Mouse (Mus musculus) kidney, adult 2 months (tissue): ENCODE results near the gene Lce1m. TPM values are rescaled to one million over a fixed set of nuclear protein-coding genes. Genes with fewer than 3 reads are reported as not detected.
"Not testable (repeated sequence)": the region's sequence is repeated elsewhere in the genome, so short reads cannot be mapped to it uniquely, and the experiment has no call there.

Experiments used
- DNase-seq: peaks from one replicate; pipeline ENCODE4 v3.0.0; 2021
- H3K27ac ChIP-seq: fragments of 200-500 bp; 2 replicates; pipeline ENCODE4 v1.5.1; 2012; ENCODE audit warnings: low read depth, low read length, control low read depth, inconsistent platforms; ENCODE audit not compliant: insufficient read depth
- H3K27me3 ChIP-seq: fragments of 200-500 bp; replicated peaks from 2 replicates; pipeline ENCODE4 v1.6.1; 2012; ENCODE audit warnings: mild to moderate bottlenecking, moderate library complexity, low read length, inconsistent platforms; ENCODE audit not compliant: control insufficient read depth, insufficient read depth
- H3K36me3 ChIP-seq: fragments of 200-500 bp; 2 replicates; pipeline ENCODE4 v1.6.1; 2012; ENCODE audit warnings: mild to moderate bottlenecking, moderate library complexity, low read length, inconsistent platforms; ENCODE audit not compliant: control insufficient read depth, insufficient read depth
- H3K4me1 ChIP-seq: fragments of 200-500 bp; 2 replicates; pipeline ENCODE4 v1.6.1; 2011; ENCODE audit warnings: low read length; ENCODE audit not compliant: control insufficient read depth, insufficient read depth
- H3K4me3 ChIP-seq: fragments of 200-500 bp; 2 replicates; pipeline ENCODE4 v1.5.1; 2011; ENCODE audit warnings: mild to moderate bottlenecking, low read depth, low read length, control low read depth; ENCODE audit not compliant: insufficient read depth
- CTCF ChIP-seq: fragments of 200-500 bp; conservative IDR thresholded peaks from 2 replicates; pipeline ENCODE4 v1.5.1; 2011; ENCODE audit warnings: low read depth, mild to moderate bottlenecking, control low read depth, low read length, moderate library complexity, mixed read lengths; ENCODE audit not compliant: insufficient read depth, insufficient read length
- POLR2A ChIP-seq: fragments of 200-500 bp; IDR thresholded peaks from one replicate; pipeline ENCODE4 v1.6.1; 2011; ENCODE audit warnings: low read depth, low read length, control low read depth
- WGBS: fragments of 180-500 bp; shearing (Covaris S2); methylation state at CpG from one replicate; pipeline ENCODE4 v1.1.7; 2018; 5-methylcytosine and 5-hydroxymethylcytosine counted together
- polyA plus RNA-seq: library from polyadenylated mRNA; depleted of rRNA; stranded (reverse); fragments of >200 nt; gene quantifications from 2 replicates; pipeline ENCODE4 v1.2.3, GENCODE M21; 2012; rRNA removed

Lce1m gene
- not detected in 2 replicates for polyA plus RNA-seq

DNA sequence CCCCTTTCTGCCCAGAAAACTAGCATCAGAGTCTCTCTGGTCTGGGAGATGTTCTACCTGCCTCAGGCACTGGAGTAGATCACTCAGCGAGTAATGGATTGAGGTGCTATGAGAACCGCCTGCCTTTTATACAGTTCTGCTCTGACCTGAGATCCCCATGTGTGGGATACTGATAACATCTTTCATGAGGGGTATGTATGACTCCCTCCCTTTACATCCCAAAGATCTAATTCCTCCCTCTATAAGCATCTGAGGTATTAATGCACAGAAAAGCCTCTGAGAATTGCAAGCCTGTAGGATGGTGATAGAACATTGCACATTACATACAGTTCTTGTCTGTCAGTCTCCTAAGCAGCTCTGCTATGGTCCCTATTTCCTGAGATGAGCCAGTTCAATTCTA lies at the start of gene Lce1m:
Gene Lce1m, minus strand, starts transcription at position 101 of the 400 bp plus-strand sequence.
- 0 out of 2 replicates have a peak, but pooled peaks cover 2% of the 10 kb centered on the region for H3K27me3 ChIP-seq
- no peaks in the 10 kb centered on the region for H3K36me3 ChIP-seq
- no peaks in the 10 kb centered on the region for H3K4me1 ChIP-seq
- H3K27ac ChIP-seq = no peak within 1 kb of the TSS
- TF ChIP-seq CTCF (no peak), POLR2A (no peak)
- WGBS = 93% methylated on average over 2 of the region's 2 CpGs
- DNase-seq = no peak
- H3K4me3 ChIP-seq = no peak within 1 kb of the TSS

DNA sequence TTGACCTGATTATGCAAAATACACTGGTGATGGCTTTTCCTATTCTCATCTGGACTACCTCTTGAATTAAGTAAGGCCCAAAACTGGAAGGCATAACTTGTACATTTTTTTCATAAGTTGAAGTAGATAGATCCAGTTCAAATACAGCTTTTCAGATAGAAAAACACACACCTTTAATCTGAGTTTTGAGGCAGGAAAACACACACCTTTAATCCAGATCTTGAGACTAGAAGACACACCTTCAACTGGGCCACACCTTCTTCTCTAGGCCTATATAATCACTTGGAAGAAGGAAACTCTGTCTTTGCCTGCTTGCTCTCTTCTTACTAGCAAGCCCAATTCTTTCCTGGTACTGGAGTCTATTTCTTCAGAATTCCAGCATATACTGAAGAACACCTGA lies 49.7 kb upstream of the Lce1m start, which contains the start of gene Gm4858:
Gene Gm4858, plus strand, starts transcription at position 301 of the 400 bp plus-strand sequence.
- not testable (repeated sequence) for H3K27ac ChIP-seq, DNase-seq, H3K4me1 ChIP-seq, H3K27me3 ChIP-seq, H3K4me3 ChIP-seq, H3K36me3 ChIP-seq

DNA sequence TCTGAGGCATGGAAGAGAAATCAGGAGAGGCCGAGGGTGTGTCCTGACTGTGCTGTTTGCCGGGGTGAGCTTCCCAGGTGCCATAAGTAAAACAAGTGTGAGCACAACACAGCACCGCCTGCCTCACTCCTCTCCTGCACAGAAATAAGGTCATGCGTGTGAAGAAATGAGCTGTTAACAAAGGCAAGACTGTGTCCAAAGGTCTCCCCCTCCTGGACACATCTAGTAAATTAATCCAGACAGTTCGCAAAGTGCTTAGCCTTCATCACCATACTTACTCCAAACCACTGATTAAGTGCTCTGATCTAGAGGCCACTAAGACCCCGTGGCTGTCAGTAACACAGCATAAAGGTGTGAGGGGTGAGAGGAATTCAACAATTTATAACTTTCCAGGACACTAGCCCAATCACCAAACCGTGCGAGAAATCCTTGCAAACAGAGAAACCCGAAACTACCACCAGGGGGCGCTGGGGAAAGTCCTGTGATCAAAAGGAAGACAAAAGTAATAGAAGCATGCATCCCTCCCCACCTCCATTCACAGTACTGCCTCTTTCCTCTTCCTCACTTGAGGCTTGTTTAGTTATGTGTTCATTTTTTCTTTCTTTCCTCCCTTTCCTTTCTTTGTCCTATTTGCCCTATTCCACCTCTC lies 34.1 kb upstream of the Lce1m start:
- 56% methylated on average over 10 of the region's 10 CpGs for WGBS
- TF ChIP-seq CTCF (0 out of 2 replicates have a peak, but pooled peaks have one; percentile 15), POLR2A (no peak)
- no peak overlapping the region for H3K4me3 ChIP-seq
- no peak for DNase-seq
- H3K27ac ChIP-seq = no peak overlapping the region
- H3K36me3 ChIP-seq = no peaks in the 10 kb centered on the region
- H3K27me3 ChIP-seq = no peaks in the 10 kb centered on the region
- no peaks in the 10 kb centered on the region for H3K4me1 ChIP-seq

DNA sequence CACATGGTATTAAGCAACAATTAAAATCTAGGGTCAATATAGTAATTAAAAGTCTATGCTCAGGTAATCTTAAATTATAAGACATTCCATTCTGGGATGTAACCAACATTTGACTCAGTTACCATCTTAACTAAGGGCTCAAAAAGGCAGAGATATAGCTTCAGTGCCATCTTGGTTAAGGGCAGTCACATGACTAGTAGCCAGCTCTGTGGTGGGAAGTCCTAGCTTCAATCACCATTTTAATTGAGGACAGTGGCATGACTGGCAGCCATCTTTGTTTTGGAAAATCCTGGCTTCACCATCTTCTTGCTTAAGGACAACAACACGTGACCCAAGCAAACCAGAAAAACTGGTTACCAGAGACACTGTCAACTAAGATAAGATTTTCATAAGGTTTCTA lies 31.3 kb upstream of the Lce1m start:
- no peaks in the 10 kb centered on the region for H3K4me1 ChIP-seq
- no peaks in the 10 kb centered on the region for H3K36me3 ChIP-seq
- no peaks in the 10 kb centered on the region for H3K27me3 ChIP-seq
- TF ChIP-seq CTCF = no peak
- TF ChIP-seq POLR2A = no peak
- H3K27ac ChIP-seq = no peak overlapping the region
- no peak for DNase-seq
- H3K4me3 ChIP-seq = no peak overlapping the region
- 98% methylated on average over 1 of the region's 1 CpGs for WGBS

DNA sequence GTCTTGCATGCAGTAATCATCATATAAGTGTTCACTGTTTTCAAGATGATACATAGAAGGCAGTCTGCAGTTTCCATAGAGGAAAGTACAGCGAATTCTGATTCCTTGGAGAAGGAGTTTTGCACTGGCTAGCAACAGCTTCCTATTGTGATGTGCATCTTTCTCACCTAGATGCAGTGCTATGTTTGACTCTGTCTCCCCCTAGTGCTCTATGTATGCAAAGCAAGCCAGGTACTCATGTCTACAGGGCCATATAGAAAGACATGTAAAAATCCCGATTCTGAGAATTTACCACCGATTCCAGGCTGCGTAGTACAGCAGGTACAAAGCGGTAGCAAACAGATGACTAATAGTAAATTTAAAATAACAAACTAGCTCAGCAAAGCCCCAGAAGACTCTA lies 12.6 kb upstream of the Lce1m start:
- H3K36me3 ChIP-seq = no peaks in the 10 kb centered on the region
- TF ChIP-seq POLR2A (no peak), CTCF (peak; percentile 40)
- WGBS = 47% methylated on average over 5 of the region's 5 CpGs
- H3K27ac ChIP-seq = no peak overlapping the region
- no peaks in the 10 kb centered on the region for H3K4me1 ChIP-seq
- no peak overlapping the region for H3K4me3 ChIP-seq
- DNase-seq = peak; percentile 33
- no peaks in the 10 kb centered on the region; the same call in 1 of the 2 replicates for H3K27me3 ChIP-seq

DNA sequence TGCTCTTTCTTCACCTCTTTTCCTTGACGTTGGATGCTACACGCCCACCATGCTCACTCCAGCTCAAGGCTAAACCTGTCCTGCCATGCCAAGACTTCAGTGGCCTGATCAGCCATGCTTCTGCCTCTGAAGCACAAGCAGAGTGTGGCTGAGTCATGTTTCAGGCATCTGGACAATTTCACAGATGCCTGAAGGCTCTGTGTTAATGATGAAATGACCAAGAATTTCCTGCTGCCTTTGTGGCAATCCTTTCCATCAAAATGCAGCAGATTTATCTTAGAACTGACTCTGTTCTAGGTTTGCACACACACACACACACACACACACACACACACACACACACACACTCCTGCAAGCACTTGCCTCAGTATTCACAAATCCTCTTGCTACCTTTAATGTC lies 6.6 kb upstream of the Lce1m start:
- Histone ChIP-seq H3K27ac (no peak overlapping the region), H3K36me3 (no peaks in the 10 kb centered on the region), H3K27me3 (no peaks in the 10 kb centered on the region; the same call in 1 of the 2 replicates), H3K4me3 (no peak overlapping the region), H3K4me1 (no peaks in the 10 kb centered on the region)
- WGBS = 75% methylated on average over 2 of the region's 2 CpGs
- no peak for DNase-seq
- no peak for TF ChIP-seq POLR2A
- no peak for TF ChIP-seq CTCF

DNA sequence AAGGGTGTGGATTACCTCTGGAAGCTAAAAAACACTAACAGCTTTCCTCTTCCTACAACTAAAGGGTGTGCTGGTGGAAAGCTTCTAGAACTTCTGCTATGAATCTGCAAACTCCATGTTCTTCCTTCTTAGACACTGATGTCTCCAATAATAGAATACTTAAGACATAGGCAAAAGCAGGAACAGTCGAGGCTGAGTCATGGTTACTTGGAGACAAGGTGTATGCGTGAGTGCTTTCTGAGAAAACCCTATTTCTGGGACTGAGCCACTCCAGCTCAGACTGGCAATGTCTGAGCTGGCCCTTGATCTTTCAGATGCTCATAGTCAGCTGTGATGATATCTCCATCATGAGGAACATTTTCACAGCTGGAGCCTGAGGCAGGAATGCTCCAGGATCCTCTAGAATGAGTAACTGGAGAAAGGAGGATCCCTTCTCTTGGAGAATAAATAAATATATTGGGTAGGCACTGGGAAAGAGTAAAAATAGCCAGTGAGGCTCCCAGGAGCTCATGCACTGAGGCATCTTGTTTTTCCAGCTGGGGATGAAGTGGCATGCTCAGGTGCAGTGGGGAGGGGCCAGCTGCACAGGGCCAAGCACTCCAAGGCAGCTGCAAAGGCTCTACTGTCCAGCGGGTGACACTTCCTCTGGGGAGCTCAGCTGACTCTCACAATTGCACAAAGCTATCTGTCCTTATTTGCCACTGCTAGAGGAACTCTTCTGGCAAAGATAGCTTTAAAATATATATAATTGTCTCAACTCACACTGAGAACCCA lies 4.7 kb upstream of the Lce1m start:
- Histone ChIP-seq H3K4me3 (no peak overlapping the region), H3K4me1 (no peaks in the 10 kb centered on the region), H3K27ac (no peak overlapping the region), H3K27me3 (no peaks in the 10 kb centered on the region; the same call in 1 of the 2 replicates), H3K36me3 (no peaks in the 10 kb centered on the region)
- no peak for DNase-seq
- WGBS = 55% methylated on average over 3 of the region's 3 CpGs
- no peak for TF ChIP-seq CTCF
- TF ChIP-seq POLR2A = no peak
